Mouse (Mus musculus): ENCODE data around the gene Naa30.

Naa30 gene

DNA sequence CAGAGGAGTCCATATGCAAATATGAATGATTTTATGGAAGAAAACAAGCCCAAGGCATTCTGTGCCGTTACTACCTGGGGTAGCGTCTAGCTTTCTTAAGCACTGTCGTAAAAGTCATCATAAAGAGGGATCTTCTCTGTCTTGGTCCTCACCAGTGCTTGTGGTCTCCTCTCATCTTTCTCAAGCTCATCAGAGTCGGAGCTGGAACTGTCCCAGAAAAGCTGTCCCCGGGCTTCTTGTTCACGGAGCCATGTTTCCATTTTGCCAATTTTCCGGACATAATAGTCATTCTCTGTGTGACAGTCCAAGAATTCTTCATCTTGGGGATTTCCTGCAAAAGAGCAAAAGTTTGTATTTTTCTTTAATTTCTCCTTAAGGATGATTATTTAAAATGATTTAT lies 54.4 kb downstream of the Naa30 start:
- DNase-seq (ENCODE audit: low spot score), result no peak

DNA sequence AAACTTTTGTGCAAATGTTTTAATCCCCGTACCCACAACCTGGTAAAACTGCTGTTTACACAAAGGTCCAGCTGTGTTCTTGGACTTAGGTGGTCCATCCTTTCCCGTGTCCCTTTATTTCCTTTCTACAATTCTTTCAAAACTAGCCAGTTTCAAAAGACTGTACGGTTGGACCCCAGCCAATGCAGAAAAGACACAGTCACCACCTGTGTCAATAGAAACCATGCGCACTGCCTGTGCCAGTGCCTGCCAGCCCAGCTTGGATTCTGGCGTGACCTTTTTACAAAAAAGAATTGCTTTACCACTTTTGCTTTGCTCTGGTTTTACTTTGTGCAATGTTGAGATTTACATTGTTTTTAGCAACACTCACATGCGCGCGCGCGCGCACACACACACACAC lies 55.0 kb downstream of the Naa30 start:
- no peak for DNase-seq (ENCODE audit: low spot score)

DNA sequence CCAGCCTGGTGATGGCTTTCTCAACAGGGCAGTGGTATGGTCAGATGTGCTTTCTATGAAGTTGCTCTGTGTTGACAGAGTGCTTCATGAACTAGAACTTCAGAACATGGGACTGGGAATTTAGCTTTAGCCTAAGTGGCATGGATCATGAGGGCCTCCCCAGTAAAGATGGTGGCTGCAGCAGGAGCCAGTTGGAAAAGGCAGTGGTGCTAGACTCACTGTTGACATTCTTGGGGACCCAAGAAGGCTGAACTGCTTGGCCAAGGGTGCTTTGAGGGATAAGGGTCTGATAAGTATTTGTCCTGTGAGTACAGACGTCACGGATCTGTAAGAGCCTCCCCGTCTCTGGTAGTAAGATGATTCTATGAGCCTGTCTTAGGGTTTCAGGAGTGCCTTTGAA lies 59.8 kb downstream of the Naa30 start:
- DNase-seq (ENCODE audit: low spot score), result no peak

DNA sequence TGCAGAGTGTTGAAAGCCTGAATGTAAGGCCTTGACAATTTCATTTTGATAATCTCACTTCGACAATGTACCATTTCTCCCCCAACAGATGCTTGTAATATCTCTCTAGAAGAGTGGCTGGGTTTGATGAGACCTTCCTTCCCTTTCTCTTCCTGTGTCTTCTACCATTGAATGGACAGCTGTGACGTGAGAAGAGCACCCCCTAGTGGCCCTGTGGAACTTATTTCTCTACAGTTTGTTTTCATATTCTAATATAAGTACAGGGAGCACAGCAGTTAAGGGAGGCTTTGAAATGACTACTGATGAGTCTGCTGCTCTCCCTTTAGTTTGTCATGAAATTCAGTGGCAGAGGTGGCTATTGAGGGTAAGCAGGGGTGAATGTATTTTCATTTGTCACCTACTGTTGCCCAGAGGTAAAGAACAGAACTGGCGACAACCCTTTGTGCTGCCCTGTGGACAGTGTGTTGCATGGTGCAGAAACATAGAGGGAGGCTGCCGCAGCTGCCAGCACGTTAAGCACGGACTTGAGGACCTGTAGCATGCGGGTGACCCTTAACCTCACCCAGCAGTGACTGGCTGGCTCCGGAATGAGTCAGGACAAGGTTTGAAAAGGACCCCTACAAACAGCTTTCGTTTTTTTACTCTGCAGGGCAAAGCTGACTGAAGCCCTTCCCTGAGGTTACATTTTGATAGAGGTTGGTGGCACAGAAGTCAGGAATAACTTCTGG lies 62.9 kb downstream of the Naa30 start:
- peak; percentile 68 for DNase-seq (ENCODE audit: low spot score)

DNA sequence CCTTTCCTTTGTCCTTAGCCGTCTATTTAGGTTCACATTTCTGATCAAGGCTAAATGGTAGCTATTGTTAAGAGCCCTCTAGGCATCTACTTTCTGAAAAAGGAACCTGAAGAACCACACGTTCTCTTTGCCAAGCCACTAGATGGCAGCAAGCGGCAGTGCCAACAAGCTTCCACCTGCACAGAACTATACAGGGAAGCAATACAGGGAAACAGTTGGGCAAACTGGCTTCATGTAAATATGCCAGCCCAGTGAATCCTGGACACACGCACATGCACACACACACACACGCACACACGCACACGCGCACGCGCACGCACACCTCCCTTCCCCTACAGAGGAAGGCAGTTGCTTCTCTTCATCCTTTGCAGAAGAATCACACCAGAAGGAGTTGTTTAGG lies 66.2 kb downstream of the Naa30 start:
- no peak for DNase-seq (ENCODE audit: low spot score)

Measured in T-cell, adult 2 months (primary cell).